Mouse (Mus musculus) embryonic stem cell, embryonic (primary cell): ENCODE data around the gene Trim47.

Experiments used
- CTCF ChIA-PET, 4 experiments: fragments of 300-600 bp in 2 of 4; fragments of 350-600 bp in 2 of 4; sonication (Branson Sonifier 250); formaldehyde crosslinking; loops; one replicate each; lab custom pipeline; 2022; ENCODE audit warnings: inconsistent platforms in 2 of 4; lab: Charles Lee
- POLR2A ChIA-PET, 4 experiments: fragments of 300-600 bp in 2 of 4; fragments of 350-600 bp in 2 of 4; sonication (Branson Sonifier 250); formaldehyde crosslinking; loops; one replicate each; lab custom pipeline; 2022; ENCODE audit warnings: antibody characterized with exemption in 4 of 4, inconsistent platforms in 1 of 4; lab: Charles Lee

Gene Trim47

GRCm38 (mm10) chr11:116127156-116127980 lies at the start of gene Trim47:
Gene Trim47 (minus strand): TSS chr11:116127210.
- CTCF ChIA-PET, result interaction anchor here in 3 of 4 experiments (0.5 to 2.6 kb wide), 7 partner anchors 10 to 520 kb away, joined by 3 to 9 read pairs (median 5); partner anchors contain the start of gene Mrpl38 (in 3 of the 3)
- POLR2A ChIA-PET, result interaction anchor here in 3 of 4 experiments (0.5 to 8.1 kb wide), 25 partner anchors 9 to 484 kb away, joined by 3 to 43 read pairs (median 4); partner anchors contain the start of genes Mrpl38 (in 2 of the 3), Evpl (in 1 of the 3) and Galr2 (in 1 of the 3)

- ChIA-PET CTCF (no interaction called here), POLR2A (interaction anchor here in 3 of 4 experiments (0.7 to 1.2 kb wide), 3 partner anchors 8 to 66 kb away, joined by 3 to 4 read pairs (median 3); partner anchors contain the start of gene Fbf1 (in 1 of the 3))
These were observed 49.0 kb upstream of the Trim47 start for GRCm38 (mm10) chr11:116176010-116176409.

GRCm38 (mm10) chr11:116174775-116175448 lies 47.9 kb upstream of the Trim47 start:
- ChIA-PET CTCF (interaction anchor here in 1 of 4 experiments (0.8 kb wide), 1 partner anchor 235 kb away, joined by 4 read pairs; no protein-coding TSS in a partner anchor), POLR2A (interaction anchor here in 2 of 4 experiments (0.6 to 2.6 kb wide), 9 partner anchors 11 to 274 kb away, joined by 3 to 13 read pairs (median 4); partner anchors contain the start of gene Mrpl38 (in 1 of the 2))

- ChIA-PET POLR2A (interaction anchor here in 1 of 4 experiments (1.0 to 1.3 kb wide), 2 partner anchors 20 to 33 kb away, joined by 3 read pairs; partner anchors contain the start of gene Mrpl38), CTCF (no interaction called here)
These were observed 44.9 kb upstream of the Trim47 start for GRCm38 (mm10) chr11:116171959-116172358.

GRCm38 (mm10) chr11:116170003-116170800 lies 43.2 kb upstream of the Trim47 start:
- POLR2A ChIA-PET, result interaction anchor here in 2 of 4 experiments (0.6 to 1.3 kb wide), 4 partner anchors 8 to 185 kb away, joined by 3 read pairs; no protein-coding TSS in a partner anchor
- CTCF ChIA-PET, result interaction anchor here in 1 of 4 experiments (0.6 kb wide), 1 partner anchor 237 kb away, joined by 5 read pairs; the partner anchor contains the start of genes Recql5 and Sap30bp

- ChIA-PET POLR2A (interaction anchor here in 3 of 4 experiments (0.7 to 3.0 kb wide), 5 partner anchors 11 to 113 kb away, joined by 3 to 9 read pairs (median 5); partner anchors contain the start of genes Acox1 (in 1 of the 3) and Ten1 (in 1 of the 3)), CTCF (interaction anchor here in 1 of 4 experiments (1.2 kb wide), 1 partner anchor 12 kb away, joined by 4 read pairs; no protein-coding TSS in a partner anchor)
These were observed 42.2 kb upstream of the Trim47 start for GRCm38 (mm10) chr11:116169214-116169613.

GRCm38 (mm10) chr11:116167884-116168439 lies 41.0 kb upstream of the Trim47 start, which contains the start of gene Fbf1:
Gene Fbf1 (minus strand): TSS chr11:116168166.
- CTCF ChIA-PET, result interaction anchor here (0.6 to 2.5 kb wide), 9 partner anchors 11 to 425 kb away, joined by 3 to 7 read pairs (median 4); partner anchors contain the start of gene Mrpl38 (in 2 of the 4)
- POLR2A ChIA-PET, result interaction anchor here in 3 of 4 experiments (0.6 to 3.0 kb wide), 39 partner anchors 9 to 654 kb away, joined by 3 to 19 read pairs (median 4); partner anchors contain the start of genes Mrpl38 (in 3 of the 3), Acox1 (in 2 of the 3), Ten1 (in 2 of the 3) and Exoc7 (in 1 of the 3)

GRCm38 (mm10) chr11:116167232-116167631 lies 40.2 kb upstream of the Trim47 start:
- POLR2A ChIA-PET, result interaction anchor here in 3 of 4 experiments (0.5 to 3.0 kb wide), 26 partner anchors 9 to 1682 kb away, joined by 3 to 19 read pairs (median 4); partner anchors contain the start of genes Mrpl38 (in 2 of the 3), Acox1 (in 1 of the 3), Birc5 (in 1 of the 3) and Exoc7 (in 1 of the 3)
- CTCF ChIA-PET, result interaction anchor here in 1 of 4 experiments (1.0 to 2.5 kb wide), 3 partner anchors 19 to 143 kb away, joined by 3 to 7 read pairs (median 3); partner anchors contain the start of gene Mrpl38

- CTCF ChIA-PET, result interaction anchor here in 3 of 4 experiments (0.6 to 2.2 kb wide), 7 partner anchors 21 to 214 kb away, joined by 3 to 17 read pairs (median 4); partner anchors contain the start of gene Mrpl38 (in 2 of the 3)
- POLR2A ChIA-PET, result interaction anchor here in 3 of 4 experiments (0.6 to 5.5 kb wide), 31 partner anchors 9 to 1492 kb away, joined by 3 to 75 read pairs (median 4); partner anchors contain the start of genes Acox1 (in 2 of the 3), Mrpl38 (in 2 of the 3), Ten1 (in 2 of the 3) and Trim47 (in 1 of the 3)
These were observed 36.0 kb upstream of the Trim47 start for GRCm38 (mm10) chr11:116163002-116163401.

- POLR2A ChIA-PET, result interaction anchor here in 3 of 4 experiments (0.5 to 5.5 kb wide), 31 partner anchors 8 to 1492 kb away, joined by 3 to 75 read pairs (median 4); partner anchors contain the start of genes Acox1 (in 2 of the 3), Mrpl38 (in 2 of the 3), Ten1 (in 2 of the 3) and Trim47 (in 1 of the 3)
- CTCF ChIA-PET, result interaction anchor here (0.5 to 2.2 kb wide), 11 partner anchors 10 to 441 kb away, joined by 3 to 17 read pairs (median 3); partner anchors contain the start of gene Mrpl38 (in 3 of the 4)
These were observed 35.1 kb upstream of the Trim47 start for GRCm38 (mm10) chr11:116162146-116162545.

- ChIA-PET POLR2A (interaction anchor here in 3 of 4 experiments (0.7 to 5.5 kb wide), 15 partner anchors 9 to 327 kb away, joined by 3 to 75 read pairs (median 6); partner anchors contain the start of genes Mrpl38 (in 2 of the 3), Acox1 (in 1 of the 3), Galk1 (in 1 of the 3) and Ten1 (in 1 of the 3)), CTCF (interaction anchor here in 3 of 4 experiments (0.5 to 2.2 kb wide), 6 partner anchors 9 to 56 kb away, joined by 3 to 17 read pairs (median 4); partner anchors contain the start of gene Mrpl38 (in 2 of the 3))
These were observed 34.3 kb upstream of the Trim47 start for GRCm38 (mm10) chr11:116161312-116161711.

GRCm38 (mm10) chr11:116150960-116151359 lies 23.9 kb upstream of the Trim47 start:
- POLR2A ChIA-PET, result interaction anchor here in 2 of 4 experiments (0.8 to 4.0 kb wide), 9 partner anchors 8 to 126 kb away, joined by 3 to 24 read pairs (median 5); partner anchors contain the start of genes Mrpl38 (in 2 of the 2) and Trim65 (in 1 of the 2)
- CTCF ChIA-PET, result interaction anchor here (0.5 to 2.9 kb wide), 8 partner anchors 9 to 441 kb away, joined by 3 to 18 read pairs (median 4); partner anchors contain the start of gene Mrpl38 (in 3 of the 4)

GRCm38 (mm10) chr11:116149341-116149740 lies 22.3 kb upstream of the Trim47 start:
- CTCF ChIA-PET, result interaction anchor here (0.5 to 2.9 kb wide), 12 partner anchors 10 to 219 kb away, joined by 3 to 18 read pairs (median 3); partner anchors contain the start of gene Mrpl38 (in 3 of the 4)
- POLR2A ChIA-PET, result interaction anchor here (0.6 to 9.3 kb wide), 23 partner anchors 8 to 1465 kb away, joined by 3 to 75 read pairs (median 5); partner anchors contain the start of genes Mrpl38 (in 4 of the 4), Acox1 (in 1 of the 4), H3f3b (in 1 of the 4) and Ten1 (in 1 of the 4)

GRCm38 (mm10) chr11:116148761-116149221 lies 21.8 kb upstream of the Trim47 start:
- CTCF ChIA-PET, result interaction anchor here (0.5 to 2.9 kb wide), 15 partner anchors 10 to 220 kb away, joined by 3 to 18 read pairs (median 3); partner anchors contain the start of gene Mrpl38 (in 3 of the 4)
- POLR2A ChIA-PET, result interaction anchor here (0.6 to 9.3 kb wide), 24 partner anchors 9 to 209 kb away, joined by 3 to 75 read pairs (median 6); partner anchors contain the start of genes Mrpl38 (in 4 of the 4), Acox1 (in 1 of the 4), Fbf1 (in 1 of the 4) and H3f3b (in 1 of the 4)
